Mouse (Mus musculus): ENCODE measurements around the gene Rbpj. TPM values are rescaled to one million over a fixed set of nuclear protein-coding genes. Genes with fewer than 3 reads are reported as not detected.

Gene Rbpj
- polyA plus RNA-seq, 1 experiment from 2014 or later, result 56.1 TPM

DNA sequence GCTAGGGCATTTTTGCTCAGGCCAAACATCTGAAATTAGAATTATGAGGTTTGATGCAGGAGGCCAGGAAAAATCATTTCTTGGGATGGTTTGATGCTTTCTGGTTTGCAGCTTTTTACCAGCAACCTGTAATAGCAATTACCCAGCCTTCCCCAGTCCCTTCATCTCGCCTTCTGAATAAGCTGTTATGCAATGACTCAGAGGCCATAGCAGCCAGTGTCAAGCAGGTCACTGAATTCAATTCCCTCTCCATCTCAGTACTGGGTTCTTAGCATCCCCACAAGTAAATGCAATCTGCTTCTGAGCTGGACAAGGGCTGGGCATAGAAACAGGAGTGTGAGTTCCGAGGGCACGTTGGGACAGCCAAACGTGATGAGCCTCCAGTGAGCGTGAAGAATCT lies 13.9 kb downstream of the Rbpj start:
- DNase-seq (ENCODE audit: low spot score) (no peak), ATAC-seq (ENCODE audit: low FRiP score) (no peak)
- H3K27me3 ChIP-seq (ENCODE audit: control insufficient read depth, insufficient read depth, low read length), result no peaks in the 10 kb centered on the region
- no peak overlapping the region for H3K9ac ChIP-seq (ENCODE audit: low read depth, low read length)
- H3K27ac ChIP-seq (ENCODE audit: low read depth, low read length), result no peak overlapping the region
- H3K36me3 ChIP-seq (ENCODE audit: control insufficient read depth, insufficient read depth, low read length), result no peaks in the 10 kb centered on the region
- 69% methylated on average over 5 of the region's 5 CpGs for WGBS
- H3K9me3 ChIP-seq (ENCODE audit: control insufficient read depth, low read length), result no peaks in the 10 kb centered on the region
- H3K4me1 ChIP-seq (replicated peaks; ENCODE audit: control insufficient read depth, insufficient read depth, low read length), result no peaks in the 10 kb centered on the region
- no peak overlapping the region for H3K4me3 ChIP-seq (ENCODE audit: low read depth, low read length)
- H3K4me2 ChIP-seq (replicated peaks; ENCODE audit: low read depth, low read length), result no peak overlapping the region

DNA sequence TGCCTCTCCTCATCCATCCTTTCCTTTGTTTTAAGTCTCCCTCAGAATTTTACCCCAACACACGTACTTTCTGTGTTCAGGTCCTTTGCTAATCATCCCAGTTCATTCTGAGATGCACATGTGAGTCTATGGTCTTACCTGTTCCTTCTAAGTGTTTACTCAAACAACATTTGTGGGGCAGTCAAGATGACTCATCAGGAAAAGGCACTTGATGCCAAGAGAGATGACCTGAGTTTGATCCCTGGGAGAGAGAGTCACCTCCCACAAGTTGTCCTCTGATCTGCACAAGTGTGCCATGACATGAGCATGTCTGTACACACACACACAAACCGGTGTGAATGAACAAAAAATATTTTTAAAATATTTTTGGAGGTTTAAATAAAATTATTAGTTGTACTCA lies 15.1 kb downstream of the Rbpj start:
- Histone ChIP-seq H3K27ac (ENCODE audit: low read depth, low read length) (no peak overlapping the region), H3K4me1 (replicated peaks; ENCODE audit: control insufficient read depth, insufficient read depth, low read length) (no peaks in the 10 kb centered on the region), H3K36me3 (ENCODE audit: control insufficient read depth, insufficient read depth, low read length) (no peaks in the 10 kb centered on the region), H3K4me2 (replicated peaks; ENCODE audit: low read depth, low read length) (no peak overlapping the region), H3K9me3 (ENCODE audit: control insufficient read depth, low read length) (no peaks in the 10 kb centered on the region), H3K27me3 (ENCODE audit: control insufficient read depth, insufficient read depth, low read length) (no peaks in the 10 kb centered on the region), H3K4me3 (ENCODE audit: low read depth, low read length) (no peak overlapping the region), H3K9ac (ENCODE audit: low read depth, low read length) (no peak overlapping the region)
- 96% methylated on average over 2 of the region's 2 CpGs for WGBS
- ATAC-seq (ENCODE audit: low FRiP score) (no peak), DNase-seq (ENCODE audit: low spot score) (no peak)

DNA sequence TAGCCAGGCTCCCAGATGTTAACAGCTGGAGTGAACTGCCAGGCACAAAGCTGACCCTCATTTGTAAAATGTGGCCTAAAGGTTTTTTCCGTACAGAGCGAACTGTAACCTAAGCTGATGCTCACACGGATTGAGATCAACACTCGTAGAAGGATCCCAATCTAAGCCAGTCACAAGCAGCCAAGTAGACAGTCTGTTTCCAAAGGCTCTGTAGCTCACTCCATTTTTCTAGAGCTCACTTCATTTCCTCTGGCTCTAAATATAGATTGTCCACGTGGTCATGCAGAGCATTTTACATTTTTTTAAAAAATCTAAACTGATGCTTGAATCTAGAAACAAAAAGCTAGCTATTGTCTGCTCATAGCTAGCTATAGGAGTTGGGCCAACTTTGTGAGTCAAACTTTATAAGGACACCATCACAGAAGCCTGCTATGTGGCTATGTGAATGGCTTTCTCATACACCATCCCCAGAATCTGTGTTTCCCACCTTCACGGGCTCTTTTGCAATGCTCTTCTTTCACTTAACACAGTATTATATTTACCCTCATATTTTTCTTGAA lies 19.2 kb downstream of the Rbpj start:
- ATAC-seq (ENCODE audit: low FRiP score) (no peak), DNase-seq (ENCODE audit: low spot score) (no peak)
- Histone ChIP-seq H3K27me3 (ENCODE audit: control insufficient read depth, insufficient read depth, low read length) (no peaks in the 10 kb centered on the region), H3K4me2 (replicated peaks; ENCODE audit: low read depth, low read length) (no peak overlapping the region), H3K4me1 (replicated peaks; ENCODE audit: control insufficient read depth, insufficient read depth, low read length) (no peaks in the 10 kb centered on the region), H3K9me3 (ENCODE audit: control insufficient read depth, low read length) (no peaks in the 10 kb centered on the region), H3K9ac (ENCODE audit: low read depth, low read length) (no peak overlapping the region), H3K27ac (ENCODE audit: low read depth, low read length) (no peak overlapping the region), H3K36me3 (ENCODE audit: control insufficient read depth, insufficient read depth, low read length) (no peaks in the 10 kb centered on the region), H3K4me3 (ENCODE audit: low read depth, low read length) (no peak overlapping the region)
- WGBS, result 92% methylated on average over 6 of the region's 6 CpGs

DNA sequence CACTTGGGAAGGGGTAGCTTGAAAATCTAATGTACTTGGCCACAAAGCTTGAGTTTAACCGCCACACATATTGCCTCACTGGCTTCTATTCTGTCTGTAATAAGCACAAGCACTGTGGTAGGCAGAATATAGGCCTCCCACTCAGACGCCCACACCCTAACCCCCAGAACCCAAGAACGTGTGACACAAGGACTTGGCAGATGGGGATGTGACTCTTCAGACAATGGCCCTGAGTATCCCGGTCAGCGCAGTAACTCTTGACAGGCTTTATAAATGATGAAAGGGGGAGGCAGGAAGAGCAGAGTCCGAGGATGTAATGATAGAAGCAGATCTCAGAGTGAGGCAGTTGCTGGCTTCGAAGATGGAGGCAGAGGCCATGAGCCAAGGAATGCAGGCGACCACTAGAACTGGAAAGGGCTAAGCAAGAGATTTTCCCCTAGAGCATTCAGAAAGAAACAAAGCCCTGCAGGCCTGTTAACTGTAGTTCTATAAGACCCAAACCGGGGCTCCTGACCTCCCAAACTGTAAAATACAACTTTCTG lies 20.1 kb downstream of the Rbpj start:
- WGBS, result 78% methylated on average over 9 of the region's 9 CpGs
- Histone ChIP-seq H3K36me3 (ENCODE audit: control insufficient read depth, insufficient read depth, low read length) (no peaks in the 10 kb centered on the region), H3K4me2 (replicated peaks; ENCODE audit: low read depth, low read length) (no peak overlapping the region), H3K4me1 (replicated peaks; ENCODE audit: control insufficient read depth, insufficient read depth, low read length) (no peaks in the 10 kb centered on the region), H3K27me3 (ENCODE audit: control insufficient read depth, insufficient read depth, low read length) (no peaks in the 10 kb centered on the region), H3K27ac (ENCODE audit: low read depth, low read length) (no peak overlapping the region), H3K9me3 (ENCODE audit: control insufficient read depth, low read length) (no peaks in the 10 kb centered on the region), H3K4me3 (ENCODE audit: low read depth, low read length) (no peak overlapping the region), H3K9ac (ENCODE audit: low read depth, low read length) (no peak overlapping the region)
- DNase-seq (ENCODE audit: low spot score) (no peak), ATAC-seq (ENCODE audit: low FRiP score) (no peak)

DNA sequence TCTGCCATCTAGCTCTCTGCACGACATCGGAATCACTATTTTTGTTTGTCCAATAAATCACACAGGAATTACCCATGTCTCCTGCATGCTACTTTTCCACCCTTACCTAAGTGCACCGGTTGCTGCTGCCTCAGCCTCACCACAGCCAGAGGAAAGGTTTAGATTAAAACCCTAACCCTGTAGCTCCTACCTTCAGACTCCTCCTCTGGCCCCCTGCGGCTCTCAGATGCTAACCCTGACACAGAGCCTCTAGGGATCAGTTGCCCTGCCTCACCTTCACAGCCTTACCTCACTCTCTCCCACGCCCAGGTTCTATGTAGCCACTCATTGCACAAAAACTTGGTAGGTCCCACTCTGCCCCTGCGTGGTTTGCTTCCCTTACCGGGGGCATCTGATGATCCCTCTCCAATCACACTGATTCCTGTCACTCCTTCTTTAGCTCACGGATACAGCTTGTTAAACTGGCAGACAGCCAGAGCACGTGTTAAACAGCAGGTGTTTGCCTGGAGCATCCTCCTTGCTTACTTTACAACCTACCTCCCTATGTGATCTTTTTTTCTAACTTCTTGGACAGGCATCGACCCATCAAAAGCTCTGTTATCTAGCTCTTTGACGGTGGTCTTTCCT lies 21.1 kb downstream of the Rbpj start:
- no peaks in the 10 kb centered on the region for H3K36me3 ChIP-seq (ENCODE audit: control insufficient read depth, insufficient read depth, low read length)
- ATAC-seq (ENCODE audit: low FRiP score) (no peak), DNase-seq (ENCODE audit: low spot score) (no peak)
- H3K4me1 ChIP-seq (replicated peaks; ENCODE audit: control insufficient read depth, insufficient read depth, low read length), result no peaks in the 10 kb centered on the region
- WGBS, result 61% methylated on average over 11 of the region's 11 CpGs
- H3K27ac ChIP-seq (ENCODE audit: low read depth, low read length), result no peak overlapping the region
- no peak overlapping the region for H3K4me3 ChIP-seq (ENCODE audit: low read depth, low read length)
- H3K27me3 ChIP-seq (ENCODE audit: control insufficient read depth, insufficient read depth, low read length), result no peaks in the 10 kb centered on the region
- no peaks in the 10 kb centered on the region for H3K9me3 ChIP-seq (ENCODE audit: control insufficient read depth, low read length)
- H3K4me2 ChIP-seq (replicated peaks; ENCODE audit: low read depth, low read length), result no peak overlapping the region
- no peak overlapping the region for H3K9ac ChIP-seq (ENCODE audit: low read depth, low read length)

DNA sequence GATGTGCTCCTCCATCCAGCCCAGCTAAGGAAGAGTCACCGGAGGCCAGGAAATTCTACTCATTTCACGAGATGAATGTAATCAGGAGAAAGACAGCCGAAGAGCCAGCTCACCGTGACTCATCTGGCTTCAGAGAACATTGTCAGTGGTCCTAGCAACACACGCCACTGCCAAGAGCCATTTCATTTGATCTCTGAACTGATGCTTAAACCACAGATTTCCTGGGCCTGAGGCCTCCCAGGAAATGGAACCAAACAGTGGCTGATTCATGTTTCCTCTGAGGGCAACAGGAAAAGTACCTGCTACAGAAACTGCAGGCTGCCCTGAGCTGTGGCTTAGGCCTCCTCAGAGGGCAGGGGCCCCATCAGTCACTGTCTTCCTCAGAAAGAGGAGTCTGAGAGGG lies 24.7 kb downstream of the Rbpj start:
- Histone ChIP-seq H3K9ac (ENCODE audit: low read depth, low read length) (no peak overlapping the region), H3K27me3 (ENCODE audit: control insufficient read depth, insufficient read depth, low read length) (no peaks in the 10 kb centered on the region), H3K27ac (ENCODE audit: low read depth, low read length) (no peak overlapping the region), H3K4me1 (replicated peaks; ENCODE audit: control insufficient read depth, insufficient read depth, low read length) (no peaks in the 10 kb centered on the region), H3K4me3 (ENCODE audit: low read depth, low read length) (no peak overlapping the region), H3K36me3 (ENCODE audit: control insufficient read depth, insufficient read depth, low read length) (no peaks in the 10 kb centered on the region), H3K4me2 (replicated peaks; ENCODE audit: low read depth, low read length) (no peak overlapping the region), H3K9me3 (ENCODE audit: control insufficient read depth, low read length) (no peaks in the 10 kb centered on the region)
- DNase-seq (ENCODE audit: low spot score), result no peak
- no peak for ATAC-seq (ENCODE audit: low FRiP score)
- 57% methylated on average over 5 of the region's 5 CpGs for WGBS

DNA sequence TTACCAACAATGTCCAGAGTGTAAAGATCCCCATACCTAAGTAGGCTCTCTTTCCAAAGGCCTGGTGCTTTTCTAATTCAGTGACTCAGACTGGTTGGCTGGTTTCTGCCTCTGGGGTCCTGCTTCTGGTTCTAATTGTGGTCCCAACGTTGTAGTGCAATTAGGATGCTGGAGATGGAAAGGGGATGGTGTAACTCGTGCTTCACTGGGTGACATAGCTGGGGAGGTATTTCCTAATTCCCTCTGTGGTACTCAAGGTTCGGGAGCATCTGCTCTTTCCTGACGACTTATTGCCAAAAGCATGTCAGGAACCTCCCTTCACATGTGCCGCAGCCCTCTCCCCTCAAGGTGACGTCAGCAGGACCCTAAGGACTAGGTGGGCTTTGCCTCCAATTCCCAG lies 27.8 kb downstream of the Rbpj start:
- DNase-seq (ENCODE audit: low spot score), result no peak
- Histone ChIP-seq H3K4me2 (replicated peaks; ENCODE audit: low read depth, low read length) (no peak overlapping the region), H3K27me3 (ENCODE audit: control insufficient read depth, insufficient read depth, low read length) (no peaks in the 10 kb centered on the region), H3K36me3 (ENCODE audit: control insufficient read depth, insufficient read depth, low read length) (no peaks in the 10 kb centered on the region), H3K4me1 (replicated peaks; ENCODE audit: control insufficient read depth, insufficient read depth, low read length) (no peaks in the 10 kb centered on the region), H3K27ac (ENCODE audit: low read depth, low read length) (no peak overlapping the region), H3K4me3 (ENCODE audit: low read depth, low read length) (no peak overlapping the region), H3K9ac (ENCODE audit: low read depth, low read length) (no peak overlapping the region), H3K9me3 (ENCODE audit: control insufficient read depth, low read length) (no peaks in the 10 kb centered on the region)
- no peak for ATAC-seq (ENCODE audit: low FRiP score)
- WGBS, result 77% methylated on average over 6 of the region's 6 CpGs

DNA sequence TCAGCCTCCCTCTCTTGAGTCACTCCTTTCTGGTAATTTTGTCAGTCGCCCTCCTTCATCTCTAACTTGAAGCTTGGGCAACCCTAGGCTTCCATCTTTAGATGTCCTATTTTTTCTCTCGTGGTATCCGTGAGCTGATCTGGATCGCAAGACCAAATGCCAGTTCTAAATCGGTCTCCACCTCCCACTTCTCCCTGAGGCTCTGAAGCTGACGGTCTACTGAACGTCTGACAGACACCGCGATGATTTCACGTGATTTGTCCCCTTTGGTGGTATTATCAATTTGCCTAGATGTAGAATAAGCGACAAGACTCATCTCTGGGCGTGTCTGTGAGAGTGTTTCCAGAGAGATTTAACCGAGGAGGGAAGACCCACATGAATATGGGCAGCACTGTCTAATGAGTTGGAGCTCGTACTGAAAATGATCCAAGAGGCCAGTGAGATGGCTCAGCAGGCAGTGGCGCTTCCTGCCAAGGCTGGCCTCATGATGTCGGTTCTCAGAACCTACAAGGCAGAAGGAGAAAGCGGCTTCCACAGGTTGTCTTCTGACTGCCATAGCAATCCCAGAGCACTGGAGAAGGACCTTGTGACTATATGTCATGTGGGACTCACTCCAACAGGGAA lies 28.7 kb downstream of the Rbpj start:
- Histone ChIP-seq H3K27ac (ENCODE audit: low read depth, low read length) (no peak overlapping the region), H3K36me3 (ENCODE audit: control insufficient read depth, insufficient read depth, low read length) (no peaks in the 10 kb centered on the region), H3K27me3 (ENCODE audit: control insufficient read depth, insufficient read depth, low read length) (no peaks in the 10 kb centered on the region), H3K4me2 (replicated peaks; ENCODE audit: low read depth, low read length) (no peak overlapping the region), H3K9ac (ENCODE audit: low read depth, low read length) (no peak overlapping the region), H3K9me3 (ENCODE audit: control insufficient read depth, low read length) (no peaks in the 10 kb centered on the region), H3K4me3 (ENCODE audit: low read depth, low read length) (no peak overlapping the region), H3K4me1 (replicated peaks; ENCODE audit: control insufficient read depth, insufficient read depth, low read length) (no peaks in the 10 kb centered on the region)
- WGBS, result 92% methylated on average over 17 of the region's 17 CpGs
- DNase-seq (ENCODE audit: low spot score) (no peak), ATAC-seq (ENCODE audit: low FRiP score) (no peak)
